Mouse (Mus musculus): ENCODE results near the gene Cdc42se1. TPM values are rescaled to one million over a fixed set of nuclear protein-coding genes. Genes with fewer than 3 reads are reported as not detected.
"Not testable (repeated sequence)": the region's sequence is repeated elsewhere in the genome, so short reads cannot be mapped to it uniquely, and the experiment has no call there.

The Cdc42se1 gene
- polyA plus RNA-seq (2012; rRNA removed), result 62.5 and 63.5 TPM in 2 replicates

GRCm38 (mm10) chr3:95228148-95228893 lies at the start of gene Cdc42se1:
Gene Cdc42se1, plus strand, starts transcription at chr3:95228732.
- DNase-seq (ENCODE audit: extremely low spot score in 1 of 2, low spot score in 1 of 2), result peak; percentile 84 to 93

- DNase-seq (ENCODE audit: extremely low spot score in 1 of 2, low spot score in 1 of 2), result peak in 1 of 2 experiments; percentile 45
Measured at GRCm38 (mm10) chr3:95178948-95179347, 49.6 kb upstream of the Cdc42se1 start.

GRCm38 (mm10) chr3:95179890-95180289 lies 48.6 kb upstream of the Cdc42se1 start:
- no peak for DNase-seq (ENCODE audit: extremely low spot score in 1 of 2, low spot score in 1 of 2)

- DNase-seq (ENCODE audit: extremely low spot score in 1 of 2, low spot score in 1 of 2), result no peak
Measured at GRCm38 (mm10) chr3:95181841-95182240, 46.7 kb upstream of the Cdc42se1 start.

GRCm38 (mm10) chr3:95184796-95185577 lies 43.5 kb upstream of the Cdc42se1 start:
- peak in 1 of 2 experiments; percentile 33 for DNase-seq (ENCODE audit: extremely low spot score in 1 of 2, low spot score in 1 of 2)

GRCm38 (mm10) chr3:95186100-95186499 lies 42.4 kb upstream of the Cdc42se1 start:
- DNase-seq (ENCODE audit: extremely low spot score in 1 of 2, low spot score in 1 of 2), result no peak

- DNase-seq (ENCODE audit: extremely low spot score in 1 of 2, low spot score in 1 of 2), result no peak
Measured at GRCm38 (mm10) chr3:95186888-95187287, 41.6 kb upstream of the Cdc42se1 start.

- no peak for DNase-seq (ENCODE audit: extremely low spot score in 1 of 2, low spot score in 1 of 2)
Measured at GRCm38 (mm10) chr3:95194721-95195135, 33.8 kb upstream of the Cdc42se1 start.

- no peak for DNase-seq (ENCODE audit: extremely low spot score in 1 of 2, low spot score in 1 of 2)
Measured at GRCm38 (mm10) chr3:95195772-95196171, 32.8 kb upstream of the Cdc42se1 start.

GRCm38 (mm10) chr3:95199101-95199500 lies 29.4 kb upstream of the Cdc42se1 start:
- no peak for DNase-seq (ENCODE audit: extremely low spot score in 1 of 2, low spot score in 1 of 2)

GRCm38 (mm10) chr3:95200132-95200531 lies 28.4 kb upstream of the Cdc42se1 start:
- DNase-seq (ENCODE audit: extremely low spot score in 1 of 2, low spot score in 1 of 2), result no peak

GRCm38 (mm10) chr3:95200562-95200961 lies 28.0 kb upstream of the Cdc42se1 start:
- DNase-seq (ENCODE audit: extremely low spot score in 1 of 2, low spot score in 1 of 2), result peak in 1 of 2 experiments; percentile 17

GRCm38 (mm10) chr3:95203880-95204279 lies 24.7 kb upstream of the Cdc42se1 start:
- DNase-seq (ENCODE audit: extremely low spot score in 1 of 2, low spot score in 1 of 2), result peak; percentile 44 to 62

GRCm38 (mm10) chr3:95208286-95208685 lies 20.2 kb upstream of the Cdc42se1 start:
- no peak for DNase-seq (ENCODE audit: extremely low spot score in 1 of 2, low spot score in 1 of 2)

- DNase-seq (ENCODE audit: extremely low spot score in 1 of 2, low spot score in 1 of 2), result no peak
Measured at GRCm38 (mm10) chr3:95210585-95210984, 17.9 kb upstream of the Cdc42se1 start.

- DNase-seq (ENCODE audit: extremely low spot score in 1 of 2, low spot score in 1 of 2), result not testable (repeated sequence)
Measured at GRCm38 (mm10) chr3:95212889-95213608, 15.5 kb upstream of the Cdc42se1 start.

GRCm38 (mm10) chr3:95213609-95213975 lies 14.9 kb upstream of the Cdc42se1 start:
- DNase-seq (ENCODE audit: extremely low spot score in 1 of 2, low spot score in 1 of 2), result no peak

GRCm38 (mm10) chr3:95216655-95217254 lies 11.8 kb upstream of the Cdc42se1 start:
- no peak for DNase-seq (ENCODE audit: extremely low spot score in 1 of 2, low spot score in 1 of 2)

GRCm38 (mm10) chr3:95217255-95218134 lies 11.0 kb upstream of the Cdc42se1 start, which contains the start of gene Gabpb2:
Gene Gabpb2, minus strand, starts transcription at chr3:95217916.
- peak; percentile 77 to 93 for DNase-seq (ENCODE audit: extremely low spot score in 1 of 2, low spot score in 1 of 2)

All from frontal cortex, adult 2 months (tissue).